Mouse (Mus musculus): ENCODE results near the gene Ccr6.

- TF ChIP-seq POLR2A (IDR thresholded peaks at IDR 0.05; ENCODE audit: borderline replicate concordance, control insufficient read depth, low read depth, low read length) (no peak), CTCF (IDR thresholded peaks at IDR 0.05; ENCODE audit: control insufficient read depth, insufficient read depth, low read length) (no peak)
Measured at GRCm38 (mm10) chr17:8276680-8277079, 40.8 kb downstream of the Ccr6 start.

Measured in bone marrow, adult 2 months (tissue).